Mouse (Mus musculus) liver, embryonic 13.5 days (tissue): ENCODE data around the gene Irf2bpl. TPM values are rescaled to one million over a fixed set of nuclear protein-coding genes. Genes with fewer than 3 reads are reported as not detected.
A peak's percentile ranks its signal among the peaks of the same experiment; 100 is the strongest.

Experiments
- ATAC-seq: fragments of 200-750 bp; cut with Nextera tagmentation; 2 replicates; pipeline ENCODE4 v1.8.0; 2017; ENCODE audit warnings: low read depth, mild to moderate bottlenecking, moderate number of reproducible peaks, moderate library complexity
- DNase-seq: peaks from one replicate; pipeline ENCODE4 v3.0.0; 2022
- H3K27ac ChIP-seq: fragments of 300-500 bp; sonication (generic); 2 replicates; pipeline ENCODE4 v1.5.1; 2015; ENCODE audit warnings: moderate library complexity, mild to moderate bottlenecking, inconsistent platforms
- H3K27me3 ChIP-seq: fragments of 300-500 bp; sonication (generic); 2 replicates; pipeline ENCODE4 v1.6.1; 2015; ENCODE audit warnings: mild to moderate bottlenecking, inconsistent platforms
- H3K36me3 ChIP-seq: fragments of 300-500 bp; sonication (generic); 2 replicates; pipeline ENCODE4 v1.6.1; 2015; ENCODE audit warnings: mild to moderate bottlenecking, inconsistent platforms
- H3K4me1 ChIP-seq: fragments of 300-500 bp; sonication (generic); replicated peaks from 2 replicates; pipeline ENCODE4 v1.6.1; 2015; ENCODE audit warnings: inconsistent platforms
- H3K4me2 ChIP-seq: fragments of 300-500 bp; sonication (generic); 2 replicates; pipeline ENCODE4 v1.6.1; 2015; ENCODE audit warnings: inconsistent platforms, mild to moderate bottlenecking, moderate library complexity
- H3K4me3 ChIP-seq: fragments of 300-500 bp; sonication (generic); replicated peaks from 2 replicates; pipeline ENCODE4 v1.5.1; 2015; ENCODE audit warnings: mild to moderate bottlenecking, inconsistent platforms
- H3K9ac ChIP-seq: fragments of 300-500 bp; sonication (generic); 2 replicates; pipeline ENCODE4 v1.6.1; 2015; ENCODE audit warnings: mild to moderate bottlenecking, inconsistent platforms
- H3K9me3 ChIP-seq: fragments of 300-500 bp; sonication (generic); replicated peaks from 2 replicates; pipeline ENCODE4 v1.6.1; 2016; ENCODE audit warnings: inconsistent platforms
- WGBS: fragments of 180-500 bp; shearing (Covaris S2); methylation state at CpG from one replicate; pipeline ENCODE4 v1.1.7; 2015; ENCODE audit not compliant: insufficient replicate concordance; 5-methylcytosine and 5-hydroxymethylcytosine counted together
- polyA plus RNA-seq: library from polyadenylated mRNA; unstranded; fragments of >200 nt; fragmentation: Nextera tagmentation; extraction: Ambion mirVana; gene quantifications from 2 replicates; pipeline ENCODE4 v1.2.1, GENCODE M21; 2015

Irf2bpl gene
- polyA plus RNA-seq, 1 experiment from 2014 or later: 2.8 TPM

DNA sequence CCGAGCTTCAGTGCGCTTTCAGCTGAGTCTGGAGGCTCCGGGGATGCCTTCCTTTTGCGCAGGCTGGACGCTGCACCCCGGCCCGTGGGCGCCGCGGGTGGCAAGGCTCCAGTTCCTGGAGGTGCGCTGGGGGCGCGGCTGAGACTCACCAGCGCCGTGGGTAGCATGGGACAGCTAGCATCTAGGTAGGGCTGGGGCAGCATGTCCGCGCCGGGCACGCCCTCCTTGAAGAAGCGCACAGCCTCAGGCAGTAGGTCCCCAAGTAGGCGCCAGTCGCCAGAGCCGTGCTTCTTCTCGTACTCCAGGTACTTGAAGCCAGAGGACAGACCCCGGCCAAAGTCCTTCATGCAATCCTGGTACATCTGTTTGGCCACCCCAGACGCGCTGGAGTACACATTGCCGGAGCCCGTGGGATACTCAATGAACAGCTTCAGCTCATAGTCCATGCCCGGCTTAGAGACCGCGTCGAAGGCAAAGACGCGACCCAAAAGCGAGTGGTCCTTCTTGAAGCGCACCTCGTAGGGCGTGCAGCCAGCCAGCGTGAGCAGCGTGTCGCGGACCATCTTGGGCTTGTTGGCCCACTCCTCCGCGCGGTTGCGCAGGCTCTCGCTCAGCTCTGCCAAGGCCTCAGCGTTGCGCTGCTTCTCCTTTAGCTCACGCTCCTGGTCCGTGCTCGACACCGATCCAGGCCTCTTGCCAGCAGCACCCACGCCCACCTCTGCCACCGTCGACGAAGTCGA lies 2.1 kb downstream of the Irf2bpl start:
- no peak for DNase-seq
- H3K27ac ChIP-seq: 0 out of 2 replicates have a peak overlapping the region, but pooled peaks have one; percentile 0
- H3K4me1 ChIP-seq: peaks cover 64% of the 10 kb centered on the region

DNA sequence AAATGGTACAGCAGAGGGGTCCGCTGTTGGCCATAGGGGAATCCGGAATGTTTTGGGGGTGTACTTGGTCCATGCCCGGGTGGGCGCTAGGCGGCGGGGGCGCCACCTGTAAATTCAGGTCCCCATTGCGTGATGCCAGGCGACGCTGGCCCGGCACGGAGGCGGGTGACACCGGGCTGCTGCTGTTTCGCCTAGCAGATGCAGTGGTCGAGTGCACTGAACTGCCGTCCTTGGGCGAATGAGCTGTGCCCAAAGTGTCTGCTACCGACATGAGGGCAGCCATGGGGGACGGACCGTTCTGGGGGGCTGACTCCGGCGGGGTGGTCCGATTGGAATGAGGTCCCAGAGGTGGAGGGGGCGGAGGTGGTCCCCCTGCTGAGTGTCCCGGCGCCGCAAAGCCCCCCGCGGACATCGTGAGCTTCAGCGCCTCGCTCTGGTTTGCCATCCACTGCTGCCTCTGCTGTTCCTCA lies 2.8 kb downstream of the Irf2bpl start:
- WGBS: 21% methylated on average over 32 of the region's 33 CpGs
- Histone ChIP-seq H3K36me3 (no peaks in the 10 kb centered on the region), H3K9me3 (no peaks in the 10 kb centered on the region), H3K4me2 (peak overlapping the region; percentile 71), H3K27me3 (peaks cover 86% of the 10 kb centered on the region), H3K4me3 (peak overlapping the region; percentile 62), H3K4me1 (peaks cover 58% of the 10 kb centered on the region), H3K27ac (0 out of 2 replicates have a peak overlapping the region, but pooled peaks have one; percentile 0), H3K9ac (peak overlapping the region; percentile 71)
- DNase-seq (no peak), ATAC-seq (no peak)

More for the DNA sequence above, 2.1 kb downstream of the Irf2bpl start:
- no peak for ATAC-seq
- peak overlapping the region; percentile 62 for H3K4me3 ChIP-seq
- peaks cover 92% of the 10 kb centered on the region for H3K27me3 ChIP-seq
- H3K4me2 ChIP-seq: peak overlapping the region; percentile 71
- 2% methylated on average over 59 of the region's 59 CpGs for WGBS
- peak overlapping the region; percentile 71 for H3K9ac ChIP-seq
- no peaks in the 10 kb centered on the region for H3K9me3 ChIP-seq
- no peaks in the 10 kb centered on the region for H3K36me3 ChIP-seq

DNA sequence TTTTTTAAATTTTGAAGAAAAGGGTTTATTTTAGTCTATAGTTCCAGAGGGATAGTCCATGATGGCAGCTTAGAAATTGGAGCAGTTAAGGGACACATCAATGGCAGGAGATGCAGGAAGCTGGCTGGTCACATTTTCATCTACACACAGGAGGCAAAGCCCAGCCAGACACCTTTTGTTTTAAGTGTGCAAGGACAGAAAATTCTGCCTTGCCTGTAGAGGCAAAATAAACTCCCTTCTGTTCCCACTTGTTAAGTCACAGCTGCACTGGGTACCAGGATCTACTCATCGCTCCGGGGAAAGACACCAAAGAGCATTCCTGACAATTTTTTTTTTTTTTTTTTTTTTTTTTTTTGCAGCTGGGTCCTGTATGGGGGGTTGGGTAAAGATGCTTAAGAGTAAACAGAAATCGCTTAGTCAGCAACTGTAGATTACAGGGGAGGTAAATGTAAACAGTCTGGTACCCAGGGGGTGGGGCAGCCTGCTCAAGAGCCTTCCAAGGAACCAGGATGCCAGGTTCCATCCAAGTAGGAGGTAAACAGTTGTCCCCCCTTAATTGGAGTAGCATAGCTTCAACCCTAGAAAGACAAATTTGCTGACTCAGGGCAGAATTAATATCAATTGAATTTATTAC lies 4.4 kb downstream of the Irf2bpl start:
- Histone ChIP-seq H3K4me2 (no peak overlapping the region), H3K27ac (no peak overlapping the region), H3K9me3 (no peaks in the 10 kb centered on the region), H3K36me3 (no peaks in the 10 kb centered on the region), H3K4me3 (no peak overlapping the region), H3K4me1 (peaks cover 50% of the 10 kb centered on the region), H3K9ac (no peak overlapping the region), H3K27me3 (peaks cover 70% of the 10 kb centered on the region)
- ATAC-seq (no peak), DNase-seq (no peak)
- 61% methylated on average over 3 of the region's 3 CpGs for WGBS

DNA sequence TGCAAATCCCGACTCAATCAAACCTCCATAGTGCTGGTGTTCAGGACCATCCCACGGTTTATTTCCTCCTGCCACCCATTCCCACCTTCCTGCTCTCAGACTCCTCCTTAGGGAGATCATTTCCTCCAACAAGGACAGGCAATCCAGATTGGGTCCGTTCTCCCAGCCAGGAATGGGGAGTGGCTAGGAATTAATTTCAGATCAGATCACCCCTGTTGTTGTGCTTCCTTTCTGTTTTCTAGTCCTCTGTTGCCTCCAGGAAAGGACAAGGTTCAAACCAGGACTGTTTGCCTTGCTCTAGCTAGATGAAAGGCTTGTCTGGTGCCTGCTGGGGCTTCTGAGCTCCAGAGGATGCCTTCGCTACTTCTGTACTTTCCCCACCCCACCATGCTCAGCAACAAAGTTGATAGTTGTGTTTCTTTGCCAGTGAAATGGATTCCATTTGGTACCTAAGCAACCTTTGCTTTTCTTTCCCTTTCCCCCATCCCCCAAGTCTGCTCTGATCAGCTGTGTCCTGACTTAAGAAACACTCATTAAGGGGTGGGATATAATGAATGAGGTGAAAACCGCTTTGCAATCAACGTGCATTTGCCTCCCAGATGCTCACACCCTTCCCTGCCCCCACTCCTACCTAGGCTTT lies 5.0 kb downstream of the Irf2bpl start:
- Histone ChIP-seq H3K4me3 (no peak overlapping the region), H3K36me3 (no peaks in the 10 kb centered on the region), H3K27ac (no peak overlapping the region), H3K4me1 (peaks cover 44% of the 10 kb centered on the region), H3K4me2 (no peak overlapping the region), H3K9me3 (no peaks in the 10 kb centered on the region), H3K9ac (no peak overlapping the region), H3K27me3 (peaks cover 64% of the 10 kb centered on the region)
- 47% methylated on average over 6 of the region's 6 CpGs for WGBS
- no peak for DNase-seq
- ATAC-seq: no peak

DNA sequence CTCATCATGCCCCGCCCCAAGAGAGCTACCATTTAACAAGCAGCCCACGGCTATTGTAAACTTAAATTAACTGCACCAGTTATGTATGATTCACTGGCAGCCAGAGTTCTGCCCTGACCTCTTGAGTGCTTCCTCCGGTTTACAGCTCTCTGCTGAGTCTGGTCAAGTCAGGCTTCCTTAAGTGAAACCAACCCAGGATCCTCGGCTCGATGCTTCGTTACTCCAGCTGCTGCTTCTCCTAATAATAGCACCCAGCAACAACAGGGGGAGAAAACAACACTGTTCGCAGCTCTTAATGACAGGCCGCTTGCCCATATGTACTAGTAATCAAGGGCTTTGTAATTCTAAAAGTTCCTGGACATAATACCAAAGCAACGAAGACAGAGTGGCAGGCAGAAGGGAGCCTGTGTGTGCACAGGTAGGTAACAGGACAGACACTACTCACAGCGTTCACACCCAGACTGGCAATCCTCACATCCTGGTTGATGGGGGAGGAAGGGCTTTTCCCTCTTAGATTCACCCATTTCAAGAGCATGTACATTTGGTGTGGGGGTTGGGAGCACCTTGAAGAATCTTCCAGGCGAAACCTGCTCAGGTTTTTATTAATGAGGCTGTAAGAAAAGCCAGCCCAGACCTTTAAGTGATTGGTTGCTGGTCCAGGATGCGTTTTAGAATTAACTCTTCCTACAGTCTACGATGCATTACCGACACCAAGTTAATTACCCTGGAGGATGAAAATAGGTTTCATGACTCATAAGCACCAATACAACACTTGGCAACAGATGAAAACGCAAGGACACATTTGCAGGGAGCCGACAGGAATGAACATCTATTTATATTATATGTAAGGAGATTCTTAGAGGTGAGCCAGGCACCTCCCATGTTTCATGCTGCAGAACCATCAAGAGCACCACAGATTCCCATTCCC lies 5.9 kb downstream of the Irf2bpl start:
- no peaks in the 10 kb centered on the region for H3K36me3 ChIP-seq
- peaks cover 35% of the 10 kb centered on the region for H3K4me1 ChIP-seq
- peaks cover 55% of the 10 kb centered on the region for H3K27me3 ChIP-seq
- no peak overlapping the region for H3K4me3 ChIP-seq
- 58% methylated on average over 16 of the region's 16 CpGs for WGBS
- DNase-seq (no peak), ATAC-seq (no peak)
- no peak overlapping the region for H3K4me2 ChIP-seq
- H3K9ac ChIP-seq: no peak overlapping the region
- H3K27ac ChIP-seq: no peak overlapping the region
- no peaks in the 10 kb centered on the region for H3K9me3 ChIP-seq

DNA sequence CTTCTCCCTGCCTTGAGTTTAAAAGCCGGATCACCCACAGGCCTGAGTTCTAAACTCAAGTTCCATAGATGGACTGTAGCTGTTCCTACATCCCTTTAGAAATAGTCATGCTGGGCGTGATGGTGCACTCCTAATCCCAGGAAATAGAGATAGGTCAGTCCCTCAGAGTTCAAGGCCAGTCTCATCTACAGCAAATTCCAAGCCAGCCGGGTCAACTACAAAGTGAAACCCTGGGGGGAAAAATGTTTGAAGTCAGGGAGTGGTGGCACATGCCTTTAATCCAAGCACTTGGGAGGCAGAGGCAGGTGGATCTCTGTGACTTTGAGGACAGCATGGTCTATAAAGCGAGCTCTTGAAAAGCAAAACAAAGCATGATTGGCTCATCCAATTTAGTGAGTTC lies 7.6 kb downstream of the Irf2bpl start:
- no peaks in the 10 kb centered on the region for H3K9me3 ChIP-seq

DNA sequence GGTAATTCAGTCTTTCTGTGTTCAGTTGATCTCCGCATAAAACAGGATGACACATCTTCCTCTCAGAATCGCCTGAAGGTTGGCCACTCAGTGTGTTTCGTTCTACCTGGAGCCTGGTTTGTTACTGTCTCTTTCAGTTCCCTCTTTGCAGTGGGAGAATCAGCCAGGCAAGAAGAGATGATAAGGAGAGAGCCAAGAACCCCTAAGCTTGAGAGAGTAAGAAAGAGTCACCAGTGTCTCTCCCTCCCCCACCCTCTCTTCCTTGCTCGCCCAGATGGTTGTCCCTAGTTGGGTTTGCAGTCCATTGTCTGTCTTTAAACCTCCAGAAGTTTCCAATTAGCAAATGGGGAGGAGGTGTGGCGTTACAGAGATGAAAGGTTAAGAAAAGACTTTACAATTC lies 8.5 kb downstream of the Irf2bpl start:
- H3K27ac ChIP-seq: no peak overlapping the region
- 60% methylated on average over 5 of the region's 5 CpGs for WGBS
- no peak overlapping the region for H3K4me3 ChIP-seq
- no peak overlapping the region for H3K4me2 ChIP-seq
- no peaks in the 10 kb centered on the region for H3K9me3 ChIP-seq
- H3K9ac ChIP-seq: no peak overlapping the region
- no peaks in the 10 kb centered on the region for H3K36me3 ChIP-seq
- H3K4me1 ChIP-seq: peaks cover 19% of the 10 kb centered on the region
- ATAC-seq (no peak), DNase-seq (no peak)
- peaks cover 30% of the 10 kb centered on the region for H3K27me3 ChIP-seq

More for the DNA sequence above, 7.6 kb downstream of the Irf2bpl start:
- DNase-seq (no peak), ATAC-seq (no peak)
- H3K27ac ChIP-seq: no peak overlapping the region
- WGBS: 63% methylated on average over 4 of the region's 4 CpGs
- no peak overlapping the region for H3K9ac ChIP-seq
- H3K4me1 ChIP-seq: peaks cover 19% of the 10 kb centered on the region
- H3K4me3 ChIP-seq: no peak overlapping the region
- H3K36me3 ChIP-seq: no peaks in the 10 kb centered on the region
- no peak overlapping the region for H3K4me2 ChIP-seq
- peaks cover 38% of the 10 kb centered on the region for H3K27me3 ChIP-seq

DNA sequence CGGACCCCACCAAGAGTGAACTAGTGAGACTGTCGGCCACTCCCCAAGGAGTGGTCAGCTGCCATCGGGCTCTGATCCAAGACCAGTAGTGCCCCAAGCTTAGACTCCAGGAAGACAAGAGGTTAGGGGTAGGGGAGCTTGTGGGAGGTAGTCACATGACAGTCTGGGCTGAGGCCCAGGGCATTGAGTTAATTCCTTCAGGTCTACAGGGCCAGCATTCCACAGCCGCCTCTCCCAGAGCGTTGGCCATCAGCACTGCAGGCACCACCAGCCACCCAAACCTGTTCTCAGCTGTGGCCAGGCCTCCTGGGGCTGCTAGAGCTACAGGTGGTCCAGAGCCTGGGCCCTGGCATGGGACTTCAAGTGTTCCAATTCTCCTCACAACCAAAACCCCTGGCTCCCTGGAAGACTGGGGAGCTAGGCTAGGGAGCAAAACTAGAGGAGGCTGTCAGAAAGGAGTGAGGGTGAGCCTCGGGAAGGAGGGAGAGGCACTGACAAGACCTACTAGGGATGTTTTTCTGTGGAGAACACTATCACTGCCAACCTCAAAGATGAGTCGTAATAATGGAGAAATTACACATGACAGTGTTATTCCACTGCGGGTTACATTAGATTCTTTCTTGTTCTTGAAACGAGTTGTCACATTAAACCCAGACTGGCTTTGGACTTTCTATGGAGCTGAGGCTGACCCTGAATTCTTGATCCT lies 12.1 kb downstream of the Irf2bpl start:
- 0 out of 2 replicates have a peak, but pooled peaks have one; percentile 10 for ATAC-seq
- DNase-seq: no peak
- Histone ChIP-seq H3K4me2 (no peak overlapping the region), H3K36me3 (no peaks in the 10 kb centered on the region), H3K27ac (no peak overlapping the region), H3K4me3 (no peak overlapping the region), H3K27me3 (no peaks in the 10 kb centered on the region), H3K9me3 (no peaks in the 10 kb centered on the region), H3K4me1 (peaks cover 6% of the 10 kb centered on the region), H3K9ac (no peak overlapping the region)
- 59% methylated on average over 9 of the region's 9 CpGs for WGBS

DNA sequence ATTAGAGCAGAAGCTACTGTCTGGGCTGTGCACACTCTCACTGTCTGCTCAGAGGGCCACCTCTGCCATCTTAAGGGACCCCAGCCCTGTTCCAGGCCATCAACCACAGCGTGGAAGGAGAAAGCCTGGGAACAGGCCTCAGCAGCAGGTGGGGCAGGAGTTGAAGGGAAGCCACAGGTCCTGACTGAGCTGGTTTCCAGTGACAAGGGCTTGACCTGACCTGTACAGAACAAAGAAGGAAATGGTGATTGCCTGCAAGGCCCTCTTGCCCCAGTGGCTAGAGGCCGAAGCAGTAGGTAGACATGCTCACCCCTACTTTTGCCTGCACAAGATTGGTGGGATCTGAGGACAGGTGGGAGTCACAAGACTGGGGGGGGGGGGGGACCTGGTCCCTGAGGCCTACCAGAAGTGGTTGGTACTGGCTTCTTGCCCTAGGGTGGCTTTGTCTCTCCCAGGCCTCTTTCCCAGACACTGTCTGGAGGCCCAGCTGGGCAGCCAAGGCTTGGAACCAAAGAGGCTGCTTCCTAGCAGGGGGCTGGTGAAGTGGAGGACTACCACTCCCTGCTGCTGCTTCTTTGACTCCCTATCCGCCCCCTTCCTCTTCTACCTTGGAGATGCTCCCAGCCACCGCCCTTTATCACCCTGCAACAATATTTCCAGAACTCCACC lies 12.8 kb downstream of the Irf2bpl start:
- Histone ChIP-seq H3K27ac (no peak overlapping the region), H3K9ac (no peak overlapping the region), H3K9me3 (no peaks in the 10 kb centered on the region), H3K4me2 (no peak overlapping the region), H3K36me3 (no peaks in the 10 kb centered on the region), H3K27me3 (no peaks in the 10 kb centered on the region), H3K4me1 (peaks cover 9% of the 10 kb centered on the region), H3K4me3 (no peak overlapping the region)
- 0 out of 2 replicates have a peak, but pooled peaks have one; percentile 23 for ATAC-seq
- no peak for DNase-seq
- WGBS: 66% methylated on average over 4 of the region's 4 CpGs

DNA sequence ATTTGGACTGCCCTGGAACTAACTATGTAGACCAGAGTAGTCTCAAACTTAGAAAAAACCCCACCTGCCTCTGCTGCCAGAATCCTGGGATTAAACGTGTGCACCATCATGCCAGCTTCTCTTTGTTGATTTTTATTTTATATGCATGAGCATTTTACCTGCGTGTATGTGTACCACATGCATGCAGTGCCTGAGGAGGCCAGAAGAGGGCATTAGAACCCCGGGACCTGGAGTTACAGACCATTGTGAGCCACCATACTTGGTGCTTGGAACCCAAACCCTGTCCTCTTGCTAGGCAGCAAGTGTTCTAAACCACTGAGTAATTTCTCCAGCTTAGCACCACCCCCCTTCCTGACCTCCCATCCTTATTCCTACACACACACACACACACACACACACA lies 13.6 kb downstream of the Irf2bpl start:
- WGBS: 79% methylated on average over 3 of the region's 3 CpGs
- Histone ChIP-seq H3K9me3 (no peaks in the 10 kb centered on the region), H3K4me2 (no peak overlapping the region), H3K27me3 (no peaks in the 10 kb centered on the region), H3K9ac (no peak overlapping the region), H3K27ac (no peak overlapping the region), H3K4me1 (peaks cover 9% of the 10 kb centered on the region), H3K4me3 (no peak overlapping the region), H3K36me3 (no peaks in the 10 kb centered on the region)
- ATAC-seq (no peak), DNase-seq (no peak)
